Mouse (Mus musculus) effector memory CD4-positive, alpha-beta T cell, adult 7 months (primary cell): ENCODE results near the gene Josd1. TPM values are rescaled to one million over a fixed set of nuclear protein-coding genes. Genes with fewer than 3 reads are reported as not detected.

Experiments
- polyA plus RNA-seq: library from polyadenylated mRNA; unstranded; fragments of 100-300 nt; shearing (Covaris generic); gene quantifications from one replicate; pipeline ENCODE4 v1.2.1, GENCODE M21; 2017

Josd1 gene
- 49.7 TPM for polyA plus RNA-seq

GRCm38 (mm10) chr15:79687646-79688267 is at the start of gene Josd1:
TSS of gene Josd1 (minus strand) at chr15:79687919.

GRCm38 (mm10) chr15:79690426-79691022 is 2.8 kb upstream of the Josd1 start, which contains the start of gene Gtpbp1:
TSS of gene Gtpbp1 (plus strand) at chr15:79690845.

GRCm38 (mm10) chr15:79670249-79670971 is 17.3 kb downstream of the Josd1 start, which contains the start of gene Tomm22:
TSS of gene Tomm22 (plus strand) at chr15:79670861.

GRCm38 (mm10) chr15:79658531-79659375 is 29.0 kb downstream of the Josd1 start, which contains the start of the genes Fam227a and Cby1:
TSS of gene Fam227a (minus strand) at chr15:79658956.
TSS of gene Cby1 (plus strand) at chr15:79659199.

Other genes starting within 250 kb of the Josd1 start
- 102 TPM for gene Csnk1e, start 232.4 kb downstream of the Josd1 start, polyA plus RNA-seq
- 0.46 TPM for gene Kcnj4, start 182.7 kb downstream of the Josd1 start, polyA plus RNA-seq
- gene Kdelr3, start 171.5 kb downstream of the Josd1 start, polyA plus RNA-seq, result not detected
- gene Ddx17, start 141.2 kb downstream of the Josd1 start, polyA plus RNA-seq, result 17.0 TPM
- gene Dmc1, start 82.8 kb downstream of the Josd1 start, polyA plus RNA-seq, result not detected
- gene Fam227a, start 29.0 kb downstream of the Josd1 start, polyA plus RNA-seq, result 0.88 TPM
- gene Cby1, start 28.7 kb downstream of the Josd1 start, polyA plus RNA-seq, result 2.9 TPM
- 156 TPM for gene Tomm22, start 17.1 kb downstream of the Josd1 start, polyA plus RNA-seq
- 115 TPM for gene Gtpbp1, start 2.9 kb upstream of the Josd1 start, polyA plus RNA-seq
- 43.2 TPM for gene Sun2, start 54.6 kb upstream of the Josd1 start, polyA plus RNA-seq
- gene Dnal4, start 89.9 kb upstream of the Josd1 start, polyA plus RNA-seq, result 4.6 TPM
- 0.57 TPM for gene Nptxr, start 116.8 kb upstream of the Josd1 start, polyA plus RNA-seq
- not detected for gene Npcd, start 146.3 kb upstream of the Josd1 start, polyA plus RNA-seq
- gene Cbx6, start 146.8 kb upstream of the Josd1 start, polyA plus RNA-seq, result 11.1 TPM
- gene Apobec3, start 203.7 kb upstream of the Josd1 start, polyA plus RNA-seq, result 210 TPM